In genomic region chr5:149228700-149229618, GRCm38 (mm10) we compare ENCODE assay signal across 8 mouse cellular contexts. TPM values are rescaled to one million over a fixed set of nuclear protein-coding genes. Genes with fewer than 3 reads are reported as not detected.
DNase-seq lines count a peak whose midpoint lies in the region; ATAC-seq and TF ChIP-seq lines count a peak whose summit lies in the region.

No protein-coding gene starts in this region.

- peak; percentile 50; the same call in 1 of the 2 replicates for TF ChIP-seq EP300 in liver, embryonic 14.5 days (IDR thresholded peaks at IDR 0.05; ENCODE audit: low read depth)
- TF ChIP-seq EP300 in stomach, postnatal 0 days (optimal IDR thresholded peaks at IDR 0.05) = peak; percentile 48

- peak overlapping the region; percentile 65 for H3K4me3 ChIP-seq in forebrain, embryonic 10.5 days
- peak overlapping the region; percentile 54 for H3K4me3 ChIP-seq in heart, embryonic 15.5 days
- peak overlapping the region; percentile 55 to 62 for H3K4me3 ChIP-seq in liver, embryonic 14.5 days (ENCODE audit: insufficient read depth in 1 of 2, low read depth in 2 of 2, low read length in 2 of 2)
- H3K4me3 ChIP-seq in neural tube, embryonic 11.5 days (ENCODE audit: low read depth, low read length) = peak overlapping the region; percentile 47
- peak overlapping the region; percentile 47 for H3K4me3 ChIP-seq in stomach, postnatal 0 days (ENCODE audit: low read depth, low read length)

- peak; percentile 100 for ATAC-seq in heart, embryonic 15.5 days (replicated peaks; ENCODE audit: insufficient number of reproducible peaks, insufficient read depth, low FRiP score, low read depth)
- peak; percentile 100 for ATAC-seq in liver, embryonic 14.5 days (ENCODE audit: insufficient read depth)
- peak; percentile 99 for ATAC-seq in neural tube, embryonic 11.5 days (ENCODE audit: insufficient read depth, low FRiP score, low TSS enrichment)
- peak; percentile 100 for ATAC-seq in stomach, postnatal 0 days (ENCODE audit: low FRiP score, low TSS enrichment)

- DNase-seq in CD8-positive naive resting alpha-beta T cell, adult 2 months (ENCODE audit: low read depth in 2 of 2, low spot score in 2 of 2) = peak; percentile 92 to 95
- peak; percentile 93 for DNase-seq in c-Kit-positive CD71-negative TER-119-negative erythroid progenitor cells, embryonic 14.5 days (ENCODE audit: low read depth)
- DNase-seq in forebrain, embryonic 10.5 days (ENCODE audit: extremely low spot score, low spot score) = peak; percentile 97
- DNase-seq in kidney, postnatal 25 days = peak; percentile 97 to 99
- DNase-seq in liver, embryonic 14.5 days (ENCODE audit: low read depth in 3 of 3, low spot score in 3 of 3) = peak; percentile 87 to 92 (median 87)
- DNase-seq in neural tube, embryonic 11.5 days (ENCODE audit: low spot score) = peak; percentile 99
- peak; percentile 99 for DNase-seq in stomach, postnatal 0 days (ENCODE audit: low spot score)

- H3K27me3 ChIP-seq in forebrain, embryonic 10.5 days (ENCODE audit: poor library complexity, severe bottlenecking) = no peaks in the 10 kb centered on the region
- H3K27me3 ChIP-seq in heart, embryonic 15.5 days = no peaks in the 10 kb centered on the region
- no peaks in the 10 kb centered on the region for H3K27me3 ChIP-seq in liver, embryonic 14.5 days (ENCODE audit: control insufficient read depth, insufficient read depth, low read length)
- H3K27me3 ChIP-seq in neural tube, embryonic 11.5 days (ENCODE audit: control insufficient read depth, insufficient read depth, low read length) = no peaks in the 10 kb centered on the region
- H3K27me3 ChIP-seq in stomach, postnatal 0 days (ENCODE audit: control insufficient read depth, insufficient read depth, low read length) = no peaks in the 10 kb centered on the region

- TF ChIP-seq CTCF in liver, embryonic 14.5 days (IDR thresholded peaks at IDR 0.05; ENCODE audit: low read depth) = 0 out of 2 replicates have a peak, but pooled peaks have one; percentile 20
- TF ChIP-seq CTCF in stomach, postnatal 0 days (IDR thresholded peaks at IDR 0.05; ENCODE audit: low read depth) = no peak; the same call in 1 of the 2 replicates

- H3K36me3 ChIP-seq in forebrain, embryonic 10.5 days (replicated peaks) = no peaks in the 10 kb centered on the region
- no peaks in the 10 kb centered on the region for H3K36me3 ChIP-seq in heart, embryonic 15.5 days
- no peaks in the 10 kb centered on the region for H3K36me3 ChIP-seq in liver, embryonic 14.5 days (replicated peaks; ENCODE audit: control insufficient read depth, insufficient read depth, low read depth)
- H3K36me3 ChIP-seq in neural tube, embryonic 11.5 days (ENCODE audit: control insufficient read depth, insufficient read depth, low read length) = no peaks in the 10 kb centered on the region
- no peaks in the 10 kb centered on the region for H3K36me3 ChIP-seq in stomach, postnatal 0 days (ENCODE audit: control insufficient read depth, insufficient read depth, low read length)

- peaks cover 22% of the 10 kb centered on the region for H3K4me1 ChIP-seq in forebrain, embryonic 10.5 days
- H3K4me1 ChIP-seq in heart, embryonic 15.5 days (replicated peaks) = peaks cover 3% of the 10 kb centered on the region
- H3K4me1 ChIP-seq in liver, embryonic 14.5 days (replicated peaks; ENCODE audit: control insufficient read depth in 2 of 2, insufficient read depth in 2 of 2, low read length in 1 of 2) = peaks cover 0 to 9% of the 10 kb centered on the region in 2 experiments; a peak in 2 of 4 replicates
- peaks cover 4% of the 10 kb centered on the region; the same call in 1 of the 2 replicates for H3K4me1 ChIP-seq in neural tube, embryonic 11.5 days (ENCODE audit: control insufficient read depth, insufficient read depth, low read length)
- H3K4me1 ChIP-seq in stomach, postnatal 0 days (replicated peaks; ENCODE audit: control insufficient read depth, insufficient read depth) = no peaks in the 10 kb centered on the region

- H3K9me3 ChIP-seq in forebrain, embryonic 10.5 days = peaks cover 5% of the 10 kb centered on the region; the same call in 1 of the 2 replicates
- H3K9me3 ChIP-seq in heart, embryonic 15.5 days (replicated peaks) = no peaks in the 10 kb centered on the region
- H3K9me3 ChIP-seq in liver, embryonic 14.5 days (ENCODE audit: control insufficient read depth, low read length) = no peaks in the 10 kb centered on the region
- no peaks in the 10 kb centered on the region for H3K9me3 ChIP-seq in neural tube, embryonic 11.5 days (ENCODE audit: control insufficient read depth, low read length)
- no peaks in the 10 kb centered on the region for H3K9me3 ChIP-seq in stomach, postnatal 0 days (ENCODE audit: control insufficient read depth, low read length)

- peak overlapping the region; percentile 35 for H3K9ac ChIP-seq in heart, embryonic 15.5 days
- peak overlapping the region; percentile 48 for H3K9ac ChIP-seq in liver, embryonic 14.5 days (replicated peaks)
- H3K9ac ChIP-seq in neural tube, embryonic 11.5 days (ENCODE audit: low read length) = peak overlapping the region; percentile 20
- peak overlapping the region; percentile 66 for H3K9ac ChIP-seq in stomach, postnatal 0 days (ENCODE audit: low read length)

- H3K4me2 ChIP-seq in heart, embryonic 15.5 days = peak overlapping the region; percentile 55
- peak overlapping the region; percentile 69 for H3K4me2 ChIP-seq in liver, embryonic 14.5 days (ENCODE audit: low read depth)
- H3K4me2 ChIP-seq in neural tube, embryonic 11.5 days (ENCODE audit: low read depth) = peak overlapping the region; percentile 33
- H3K4me2 ChIP-seq in stomach, postnatal 0 days (replicated peaks; ENCODE audit: low read depth) = peak overlapping the region; percentile 56

- 4% methylated on average over 55 of the region's 55 CpGs for WGBS in forebrain, embryonic 10.5 days
- 3% methylated on average over 55 of the region's 55 CpGs for WGBS in heart, embryonic 15.5 days
- WGBS in liver, embryonic 14.5 days (ENCODE audit: insufficient replicate concordance) = 3% methylated on average over 55 of the region's 55 CpGs
- WGBS in neural tube, embryonic 11.5 days = 3% methylated on average over 55 of the region's 55 CpGs
- 2% methylated on average over 55 of the region's 55 CpGs for WGBS in stomach, postnatal 0 days

- peak overlapping the region; percentile 89 for H3K27ac ChIP-seq in forebrain, embryonic 10.5 days
- H3K27ac ChIP-seq in heart, embryonic 15.5 days = peak overlapping the region; percentile 86
- peak overlapping the region; percentile 15; the same call in 1 of the 2 replicates for H3K27ac ChIP-seq in liver, embryonic 14.5 days
- peak overlapping the region; percentile 63 for H3K27ac ChIP-seq in neural tube, embryonic 11.5 days (ENCODE audit: low read depth, low read length)
- peak overlapping the region; percentile 91 for H3K27ac ChIP-seq in stomach, postnatal 0 days (replicated peaks)

RNA-seq across cellular contexts. Expression of gene Alox5ap, which starts 35.6 kb away (rescaled TPM):
- 2.6 and 3.9 TPM in 2 replicates for polyA plus RNA-seq in forebrain, embryonic 10.5 days (2016; fragmentation: Nextera tagmentation; extraction: Ambion mirVana)
- 6.7 and 14.6 TPM in 2 replicates for polyA plus RNA-seq in heart, embryonic 15.5 days (2015; fragmentation: Nextera tagmentation; extraction: Ambion mirVana)
- polyA plus RNA-seq in liver, embryonic 14.5 days (2012; rRNA removed) = 17.4 and 26.7 TPM in 2 replicates
- polyA plus RNA-seq in liver, embryonic 14.5 days (2014; fragmentation: Nextera tagmentation; extraction: Ambion mirVana) = 26.2 and 29.6 TPM in 2 replicates
- 6.0 and 6.6 TPM in 2 replicates for polyA plus RNA-seq in neural tube, embryonic 11.5 days (2014; fragmentation: Nextera tagmentation; extraction: Ambion mirVana)
- polyA plus RNA-seq in stomach, postnatal 0 days (2015; fragmentation: Nextera tagmentation; extraction: Ambion mirVana) = 8.2 and 9.3 TPM in 2 replicates

RNA-seq across cellular contexts. Expression of gene Hmgb1, which starts 44.7 kb away (rescaled TPM):
- 1,643 and 1,661 TPM in 2 replicates for polyA plus RNA-seq in forebrain, embryonic 10.5 days (2016; fragmentation: Nextera tagmentation; extraction: Ambion mirVana)
- polyA plus RNA-seq in heart, embryonic 15.5 days (2015; fragmentation: Nextera tagmentation; extraction: Ambion mirVana) = 647 and 683 TPM in 2 replicates
- polyA plus RNA-seq in liver, embryonic 14.5 days (2012; rRNA removed) = 63.4 and 176 TPM in 2 replicates
- polyA plus RNA-seq in liver, embryonic 14.5 days (2014; fragmentation: Nextera tagmentation; extraction: Ambion mirVana) = 553 and 555 TPM in 2 replicates
- 1,783 and 1,801 TPM in 2 replicates for polyA plus RNA-seq in neural tube, embryonic 11.5 days (2014; fragmentation: Nextera tagmentation; extraction: Ambion mirVana)
- 653 and 712 TPM in 2 replicates for polyA plus RNA-seq in stomach, postnatal 0 days (2015; fragmentation: Nextera tagmentation; extraction: Ambion mirVana)

RNA-seq across cellular contexts. Expression of gene Uspl1, which starts 44.8 kb away (rescaled TPM):
- 73.3 and 76.2 TPM in 2 replicates for polyA plus RNA-seq in forebrain, embryonic 10.5 days (2016; fragmentation: Nextera tagmentation; extraction: Ambion mirVana)
- polyA plus RNA-seq in heart, embryonic 15.5 days (2015; fragmentation: Nextera tagmentation; extraction: Ambion mirVana) = 24.5 and 27.7 TPM in 2 replicates
- 6.8 and 8.9 TPM in 2 replicates for polyA plus RNA-seq in liver, embryonic 14.5 days (2012; rRNA removed)
- 18.6 and 22.8 TPM in 2 replicates for polyA plus RNA-seq in liver, embryonic 14.5 days (2014; fragmentation: Nextera tagmentation; extraction: Ambion mirVana)
- polyA plus RNA-seq in neural tube, embryonic 11.5 days (2014; fragmentation: Nextera tagmentation; extraction: Ambion mirVana) = 73.3 and 78.6 TPM in 2 replicates
- 14.8 and 15.5 TPM in 2 replicates for polyA plus RNA-seq in stomach, postnatal 0 days (2015; fragmentation: Nextera tagmentation; extraction: Ambion mirVana)

Comparison
In these comparisons a context has a peak if more than half of its experiments do, and no peak if none do; other contexts are left out.
1. Peak in every context shown above with its lines: DNase-seq, ATAC-seq, H3K4me3 ChIP-seq and H3K27ac ChIP-seq.
2. H3K27ac ChIP-seq: peak in every context shown above with its lines; median percentile 91 in stomach, postnatal 0 days; 89 in forebrain, embryonic 10.5 days; 86 in heart, embryonic 15.5 days; 63 in neural tube, embryonic 11.5 days; 15 in liver, embryonic 14.5 days.